Mouse (Mus musculus) erythroblast, adult 5-6 weeks (primary cell): ENCODE measurements around the gene Sptbn2. TPM values are rescaled to one million over a fixed set of nuclear protein-coding genes. Genes with fewer than 3 reads are reported as not detected.
"Not testable (repeated sequence)": the region's sequence is repeated elsewhere in the genome, so short reads cannot be mapped to it uniquely, and the experiment has no call there.

Experiments
- ATAC-seq: replicated peaks from 2 replicates; pipeline ENCODE4 v1.8.0; 2016; ENCODE audit warnings: moderate number of reproducible peaks, mild to moderate bottlenecking, moderate TSS enrichment, inconsistent platforms; ENCODE audit not compliant: poor library complexity, low FRiP score, severe bottlenecking
- total RNA-seq, 2 experiments: library from RNA; stranded (forward) in 1 of 2; stranded (reverse) in 1 of 2; fragments of 150-400 nt in 1 of 2; fragments of 200-764, 138-1000 nt in 1 of 2; gene quantifications; 2 replicates each; pipeline versions ENCODE4 v1.2.3 to v1.2.4; 2015 to 2017; ENCODE audit warnings: low replicate concordance in 2 of 2

Sptbn2 gene
- total RNA-seq, 2 experiments from 2014 or later = not detected

DNA sequence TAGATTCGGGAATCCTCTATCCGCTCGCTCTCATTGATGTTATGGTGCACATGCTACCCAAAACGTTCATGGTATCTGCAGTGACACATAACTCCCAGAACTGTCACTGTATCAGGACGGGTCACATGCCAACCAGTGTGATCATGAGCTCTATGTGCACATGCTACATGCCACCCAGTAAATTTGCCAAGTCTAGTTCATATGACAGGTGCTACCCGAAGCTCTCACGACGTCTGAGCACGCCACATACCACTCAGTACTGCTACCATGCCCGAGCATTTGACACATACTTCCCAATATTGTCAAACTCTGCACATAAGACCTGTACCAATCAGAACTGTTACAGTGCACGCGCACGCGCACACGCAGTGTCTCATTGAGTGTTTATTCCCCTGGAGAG lies 9.1 kb downstream of the Sptbn2 start:
- ATAC-seq = no peak

GRCm38 (mm10) chr19:4720671-4721244 lies 9.8 kb downstream of the Sptbn2 start:
- ATAC-seq = no peak

- ATAC-seq = no peak
Observed at GRCm38 (mm10) chr19:4729186-4729585, 18.2 kb downstream of the Sptbn2 start.

DNA sequence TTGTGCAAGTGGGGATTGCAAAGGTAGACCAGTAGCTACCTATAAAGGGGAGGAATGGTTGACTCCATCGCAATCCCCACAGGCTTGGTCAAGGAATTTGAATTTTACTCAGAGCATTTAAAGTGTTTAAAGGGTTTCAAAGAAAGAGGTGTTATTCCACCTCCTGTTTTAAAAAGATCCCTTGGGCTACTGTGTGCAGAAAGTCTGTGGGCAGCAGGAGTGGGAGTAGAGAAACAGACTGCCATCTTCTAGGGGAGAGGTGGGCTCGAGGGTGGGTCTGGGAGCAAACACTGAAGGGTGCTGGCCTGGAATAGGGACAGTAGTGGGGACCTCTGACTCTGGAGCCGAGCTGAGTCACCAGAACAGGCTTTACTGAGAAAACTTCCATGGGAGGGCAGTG lies 22.1 kb downstream of the Sptbn2 start:
- no peak for ATAC-seq

- ATAC-seq = no peak
Observed at GRCm38 (mm10) chr19:4737866-4738265, 26.9 kb downstream of the Sptbn2 start.

GRCm38 (mm10) chr19:4739053-4739452 lies 28.1 kb downstream of the Sptbn2 start:
- no peak for ATAC-seq

- no peak for ATAC-seq
Observed at GRCm38 (mm10) chr19:4739762-4740161, 28.8 kb downstream of the Sptbn2 start.

- ATAC-seq = no peak
Observed at GRCm38 (mm10) chr19:4741482-4741881, 30.5 kb downstream of the Sptbn2 start.

- ATAC-seq = no peak
Observed at GRCm38 (mm10) chr19:4742229-4742628, 31.3 kb downstream of the Sptbn2 start.

- ATAC-seq = no peak
Observed at GRCm38 (mm10) chr19:4743524-4743923, 32.6 kb downstream of the Sptbn2 start.

- no peak for ATAC-seq
Observed at GRCm38 (mm10) chr19:4744026-4744425, 33.1 kb downstream of the Sptbn2 start.

DNA sequence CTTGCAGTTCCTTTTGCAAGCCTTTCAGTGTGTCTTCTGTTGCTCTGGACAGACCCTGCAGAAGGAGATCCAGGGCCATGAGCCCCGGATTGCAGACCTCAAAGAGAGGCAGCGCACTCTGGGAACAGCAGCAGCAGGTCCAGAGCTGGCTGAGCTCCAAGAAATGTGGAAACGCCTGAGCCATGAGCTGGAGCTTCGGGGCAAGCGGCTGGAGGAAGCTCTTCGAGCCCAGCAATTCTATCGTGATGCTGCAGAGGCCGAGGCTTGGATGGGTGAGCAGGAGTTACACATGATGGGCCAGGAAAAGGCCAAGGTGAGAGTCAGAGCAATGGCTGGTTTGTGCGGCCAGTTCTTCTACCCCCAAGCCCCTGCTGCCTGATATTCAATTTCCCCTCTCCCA lies 34.1 kb downstream of the Sptbn2 start:
- no peak for ATAC-seq

- no peak for ATAC-seq
Observed at GRCm38 (mm10) chr19:4745681-4746080, 34.7 kb downstream of the Sptbn2 start.

DNA sequence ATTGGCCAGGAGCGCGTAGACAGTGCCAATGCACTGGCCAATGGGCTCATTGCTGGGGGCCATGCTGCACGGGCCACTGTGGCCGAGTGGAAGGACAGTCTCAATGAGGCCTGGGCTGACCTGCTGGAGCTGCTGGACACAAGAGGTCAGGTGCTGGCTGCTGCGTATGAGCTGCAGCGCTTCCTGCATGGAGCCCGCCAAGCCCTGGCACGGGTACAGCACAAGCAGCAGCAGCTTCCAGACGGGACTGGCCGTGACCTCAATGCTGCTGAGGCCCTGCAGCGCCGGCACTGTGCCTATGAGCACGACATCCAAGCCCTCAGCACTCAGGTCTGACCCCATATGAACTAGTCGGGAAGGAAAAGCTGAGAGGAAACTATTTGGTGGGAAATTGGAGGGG lies 35.6 kb downstream of the Sptbn2 start:
- no peak for ATAC-seq

GRCm38 (mm10) chr19:4747631-4748312 lies 36.8 kb downstream of the Sptbn2 start:
- ATAC-seq = no peak

- ATAC-seq = no peak
Observed at GRCm38 (mm10) chr19:4748493-4748892, 37.5 kb downstream of the Sptbn2 start.

DNA sequence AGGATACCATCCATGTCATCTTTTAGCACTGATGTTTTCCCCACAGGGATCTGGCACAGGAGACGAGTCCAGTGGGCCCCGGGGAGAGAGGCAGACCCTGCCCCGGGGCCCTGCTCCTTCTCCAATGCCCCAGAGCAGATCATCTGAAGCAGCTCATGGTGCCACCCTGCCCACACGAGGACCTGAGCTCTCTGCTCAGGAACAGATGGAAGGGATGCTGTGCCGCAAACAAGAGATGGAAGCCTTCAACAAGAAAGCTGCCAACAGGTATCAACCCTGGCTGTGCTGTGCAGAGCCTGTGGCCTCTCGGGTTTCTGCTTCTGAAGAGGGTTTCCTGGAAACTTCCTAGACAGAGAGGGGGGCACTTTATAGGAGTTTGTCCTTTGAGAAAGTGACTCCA lies 39.0 kb downstream of the Sptbn2 start:
- ATAC-seq = no peak

GRCm38 (mm10) chr19:4755565-4756192 lies 44.7 kb downstream of the Sptbn2 start:
- ATAC-seq = peak; percentile 88

- ATAC-seq = peak; percentile 88
Observed at GRCm38 (mm10) chr19:4756193-4756911, 45.4 kb downstream of the Sptbn2 start, which contains the start of gene Rbm4b. Gene Rbm4b, plus strand, starts transcription at chr19:4756497.

GRCm38 (mm10) chr19:4756921-4757320 lies 46.0 kb downstream of the Sptbn2 start:
- no peak for ATAC-seq

DNA sequence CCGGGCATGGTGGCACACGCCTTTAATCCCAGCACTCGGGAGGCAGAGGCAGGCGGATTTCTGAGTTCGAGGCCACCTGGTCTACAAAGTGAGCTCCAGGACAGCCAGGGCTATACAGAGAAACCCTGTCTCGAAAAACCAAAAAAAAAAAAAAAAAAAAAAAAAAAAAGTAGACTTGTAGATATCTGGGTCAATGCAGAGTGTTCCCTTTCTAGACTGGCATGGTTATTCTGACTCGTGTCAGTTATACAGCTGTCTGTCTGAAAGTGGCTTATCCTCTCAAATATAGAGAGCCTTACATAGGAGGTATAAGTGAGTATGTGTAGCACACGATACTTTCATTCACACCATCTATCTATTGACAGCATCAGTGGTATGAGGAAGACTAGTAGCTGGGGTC lies 49.6 kb downstream of the Sptbn2 start:
- not testable (repeated sequence) for ATAC-seq
